Mouse (Mus musculus): ENCODE data around the gene Dhh. TPM values are rescaled to one million over a fixed set of nuclear protein-coding genes. Genes with fewer than 3 reads are reported as not detected.

Dhh gene
- polyA plus RNA-seq, 1 experiment from 2014 or later, result 4.6 TPM

DNA sequence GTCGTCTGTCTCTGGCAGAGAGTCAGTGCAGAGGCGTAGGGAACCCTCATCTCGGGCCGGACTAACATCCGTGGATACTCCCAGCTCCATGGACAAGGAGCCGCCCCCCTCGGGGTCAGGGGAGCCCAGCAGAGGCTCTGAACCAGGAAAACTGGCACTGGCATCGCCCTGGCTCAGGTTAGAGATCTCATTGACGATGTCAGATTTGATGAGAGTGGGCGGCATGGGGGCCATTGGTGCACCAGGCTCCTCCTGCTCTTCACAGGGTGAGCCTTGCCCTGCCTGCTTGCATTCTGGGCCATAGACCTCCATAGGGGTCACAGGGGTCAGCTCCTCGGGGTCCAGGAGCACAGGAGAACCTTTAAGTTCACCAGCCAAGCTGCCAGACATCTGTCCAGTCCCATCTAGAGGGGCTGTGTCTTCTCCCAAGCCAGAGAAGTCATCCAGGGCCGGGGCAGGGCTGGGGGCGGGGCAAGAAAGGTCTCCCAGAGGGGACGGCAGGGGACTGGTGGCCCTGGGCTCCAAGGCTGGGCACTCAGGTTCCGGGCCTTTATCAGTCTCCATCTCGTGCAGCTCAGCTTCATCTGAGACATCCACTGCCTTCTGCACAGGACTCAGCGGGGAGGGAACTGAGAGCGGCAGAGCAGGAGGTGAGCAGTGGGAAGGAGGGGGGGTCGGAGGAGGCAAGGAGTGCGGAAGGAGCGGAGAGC is 36.5 kb downstream of the Dhh start:
- H3K36me3 ChIP-seq, result peaks cover 97% of the 10 kb centered on the region
- 87% methylated on average over 21 of the region's 21 CpGs for WGBS
- no peaks in the 10 kb centered on the region for H3K27me3 ChIP-seq (replicated peaks)
- H3K9ac ChIP-seq, result no peak overlapping the region
- 0 out of 2 replicates have a peak, but pooled peaks cover under 1% of the 10 kb centered on the region for H3K4me1 ChIP-seq (replicated peaks)
- H3K27ac ChIP-seq (ENCODE audit: poor library complexity, severe bottlenecking), result no peak overlapping the region
- H3K4me3 ChIP-seq, result no peak overlapping the region
- no peak for ATAC-seq (ENCODE audit: insufficient number of reproducible peaks, low FRiP score)
- H3K9me3 ChIP-seq (replicated peaks), result no peaks in the 10 kb centered on the region
- no peak overlapping the region for H3K4me2 ChIP-seq

DNA sequence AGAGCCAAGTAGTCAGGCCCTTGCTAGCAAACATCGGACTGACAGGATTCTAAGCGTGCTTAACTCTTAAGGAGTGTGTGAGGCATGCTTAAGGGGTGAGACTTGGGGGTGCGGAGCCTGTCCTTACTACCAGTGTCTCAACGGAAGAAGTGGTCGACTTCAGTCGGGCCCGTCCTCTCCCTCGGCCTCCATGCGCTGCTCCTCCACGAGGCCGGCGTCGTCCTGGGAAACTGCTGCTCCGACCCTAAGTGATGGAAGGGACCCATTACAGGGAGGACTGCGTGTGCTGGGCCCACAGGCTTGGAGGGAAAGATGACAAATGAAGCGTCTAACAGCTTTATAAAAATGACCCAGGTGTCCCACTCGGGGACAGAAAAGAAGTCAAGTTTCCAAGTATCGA is 37.4 kb downstream of the Dhh start:
- Histone ChIP-seq H3K4me2 (no peak overlapping the region), H3K27me3 (replicated peaks) (no peaks in the 10 kb centered on the region), H3K36me3 (peaks cover 99% of the 10 kb centered on the region), H3K9me3 (replicated peaks) (no peaks in the 10 kb centered on the region), H3K27ac (ENCODE audit: poor library complexity, severe bottlenecking) (no peak overlapping the region), H3K4me3 (no peak overlapping the region), H3K4me1 (replicated peaks) (no peaks in the 10 kb centered on the region), H3K9ac (no peak overlapping the region)
- no peak for ATAC-seq (ENCODE audit: insufficient number of reproducible peaks, low FRiP score)
- 94% methylated on average over 18 of the region's 18 CpGs for WGBS

DNA sequence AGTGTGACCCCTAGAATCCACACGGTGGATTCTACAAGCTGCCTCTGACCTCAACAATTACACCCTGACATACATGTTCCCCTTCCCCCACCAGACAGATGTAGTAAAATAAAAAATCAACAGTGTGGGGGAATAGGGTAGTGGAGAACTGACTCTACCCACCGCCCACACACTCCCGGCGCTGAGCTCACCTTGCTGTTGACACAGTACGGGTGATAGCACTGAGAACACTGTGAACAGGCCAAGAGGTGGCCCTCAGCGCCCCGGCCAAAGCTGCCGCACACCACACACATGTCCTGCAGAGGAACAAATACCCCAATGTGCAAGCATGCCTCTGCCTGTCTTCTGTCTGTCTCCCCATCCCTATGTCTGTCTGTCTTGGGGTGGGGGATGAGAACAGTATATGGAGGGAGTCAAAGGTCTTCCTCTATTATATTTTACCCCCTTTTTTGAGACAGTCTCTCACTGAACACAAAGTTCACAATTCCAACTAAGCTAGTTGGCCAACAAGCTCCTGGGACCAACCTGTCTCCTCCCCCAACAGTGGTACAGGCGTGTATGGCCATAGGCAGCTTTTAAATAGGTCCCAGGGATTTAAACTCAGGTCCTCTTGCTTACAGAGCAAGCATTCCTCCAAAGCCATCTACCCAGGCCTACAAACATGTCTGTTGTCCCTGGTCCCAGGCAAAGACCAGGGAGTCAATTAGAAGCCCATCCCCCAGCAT is 38.9 kb downstream of the Dhh start:
- Histone ChIP-seq H3K27ac (ENCODE audit: poor library complexity, severe bottlenecking) (no peak overlapping the region), H3K9ac (no peak overlapping the region), H3K4me1 (replicated peaks) (no peaks in the 10 kb centered on the region), H3K36me3 (peaks cover 99% of the 10 kb centered on the region), H3K4me2 (no peak overlapping the region), H3K4me3 (no peak overlapping the region), H3K27me3 (replicated peaks) (no peaks in the 10 kb centered on the region), H3K9me3 (replicated peaks) (no peaks in the 10 kb centered on the region)
- ATAC-seq (ENCODE audit: insufficient number of reproducible peaks, low FRiP score), result no peak
- WGBS, result 80% methylated on average over 9 of the region's 9 CpGs

GRCm38 (mm10) chr15:98854214-98854613 is 44.1 kb downstream of the Dhh start:
- Histone ChIP-seq H3K9ac (no peak overlapping the region), H3K4me1 (replicated peaks) (no peaks in the 10 kb centered on the region), H3K4me3 (no peak overlapping the region), H3K4me2 (no peak overlapping the region), H3K27ac (ENCODE audit: poor library complexity, severe bottlenecking) (no peak overlapping the region), H3K36me3 (peaks cover 99% of the 10 kb centered on the region), H3K27me3 (replicated peaks) (no peaks in the 10 kb centered on the region), H3K9me3 (replicated peaks) (no peaks in the 10 kb centered on the region)
- no peak for ATAC-seq (ENCODE audit: insufficient number of reproducible peaks, low FRiP score)
- 90% methylated on average over 16 of the region's 16 CpGs for WGBS

DNA sequence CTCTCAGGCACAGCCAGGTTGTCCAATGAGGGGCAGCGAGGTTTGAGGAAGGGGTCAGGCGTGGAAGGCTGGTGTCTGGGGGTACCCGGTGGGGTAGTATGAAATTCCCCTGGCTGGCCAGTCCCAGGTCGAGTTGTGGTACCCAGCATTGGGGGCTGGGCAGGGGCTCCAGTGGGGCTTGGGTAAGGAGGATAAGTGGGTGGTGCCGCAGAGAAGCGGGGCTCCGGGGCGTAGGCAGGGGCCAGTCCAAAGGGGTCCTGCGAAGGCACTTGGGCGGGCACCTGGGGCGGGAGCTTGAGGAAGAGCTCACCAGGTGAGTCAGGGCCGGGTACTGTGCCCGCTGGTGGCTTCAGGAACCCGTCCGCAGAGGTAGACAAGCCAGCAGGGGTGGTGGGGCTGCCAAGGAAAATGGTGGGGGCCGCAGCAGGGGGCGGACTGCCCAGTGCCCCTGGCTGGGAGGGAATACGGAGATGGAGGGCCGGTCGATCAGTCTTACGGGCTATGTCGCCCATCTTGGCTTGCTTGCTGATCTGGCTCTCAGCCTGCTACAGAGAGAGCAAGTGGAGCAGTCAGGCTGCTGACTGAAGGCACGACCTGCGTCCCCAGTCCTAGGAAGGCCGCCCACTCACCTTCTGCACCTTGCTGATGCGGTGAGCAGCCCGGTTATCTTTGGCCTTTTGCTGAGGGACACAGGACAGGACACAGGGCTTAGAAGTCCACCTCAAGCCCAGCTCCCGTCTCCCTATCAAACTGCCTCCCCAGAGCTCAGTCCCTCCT is 45.0 kb downstream of the Dhh start:
- no peak overlapping the region for H3K9ac ChIP-seq
- no peaks in the 10 kb centered on the region for H3K9me3 ChIP-seq (replicated peaks)
- WGBS, result 92% methylated on average over 28 of the region's 28 CpGs
- H3K27ac ChIP-seq (ENCODE audit: poor library complexity, severe bottlenecking), result no peak overlapping the region
- no peak for ATAC-seq (ENCODE audit: insufficient number of reproducible peaks, low FRiP score)
- H3K4me3 ChIP-seq, result no peak overlapping the region
- H3K27me3 ChIP-seq (replicated peaks), result no peaks in the 10 kb centered on the region
- H3K4me2 ChIP-seq, result no peak overlapping the region
- H3K4me1 ChIP-seq (replicated peaks), result no peaks in the 10 kb centered on the region
- H3K36me3 ChIP-seq, result peaks cover 100% of the 10 kb centered on the region

DNA sequence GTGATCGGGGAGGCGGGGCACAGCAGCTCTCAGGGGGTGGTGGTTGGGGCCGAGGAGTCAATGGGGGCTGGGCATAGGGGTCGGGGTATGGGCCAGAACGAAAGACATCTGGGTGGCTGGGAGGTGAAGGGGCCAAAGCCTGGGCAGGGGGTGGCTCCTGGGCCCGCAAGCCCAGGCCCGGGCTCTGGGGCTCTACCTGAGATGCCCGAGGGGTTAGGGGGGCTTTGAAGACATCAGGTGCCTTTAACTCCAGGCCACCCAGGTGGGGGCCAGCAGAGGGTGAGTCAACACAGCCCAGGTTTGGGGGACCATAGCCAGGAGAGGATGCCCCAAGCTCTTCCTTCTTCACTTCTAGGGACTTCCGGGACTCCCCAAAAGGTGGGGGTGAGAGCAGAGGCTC is 45.6 kb downstream of the Dhh start:
- Histone ChIP-seq H3K4me1 (replicated peaks) (no peaks in the 10 kb centered on the region), H3K36me3 (peaks cover 100% of the 10 kb centered on the region), H3K9ac (no peak overlapping the region), H3K27me3 (replicated peaks) (no peaks in the 10 kb centered on the region), H3K27ac (ENCODE audit: poor library complexity, severe bottlenecking) (no peak overlapping the region), H3K9me3 (replicated peaks) (no peaks in the 10 kb centered on the region), H3K4me2 (no peak overlapping the region), H3K4me3 (no peak overlapping the region)
- no peak for ATAC-seq (ENCODE audit: insufficient number of reproducible peaks, low FRiP score)
- 91% methylated on average over 9 of the region's 9 CpGs for WGBS

- Histone ChIP-seq H3K4me3 (no peak overlapping the region), H3K4me2 (no peak overlapping the region), H3K4me1 (replicated peaks) (no peaks in the 10 kb centered on the region), H3K9me3 (replicated peaks) (no peaks in the 10 kb centered on the region), H3K27ac (ENCODE audit: poor library complexity, severe bottlenecking) (no peak overlapping the region), H3K9ac (no peak overlapping the region), H3K27me3 (replicated peaks) (no peaks in the 10 kb centered on the region), H3K36me3 (peaks cover 100% of the 10 kb centered on the region)
- no peak for ATAC-seq (ENCODE audit: insufficient number of reproducible peaks, low FRiP score)
- 96% methylated on average over 9 of the region's 9 CpGs for WGBS
Measured at GRCm38 (mm10) chr15:98852071-98852470, 46.3 kb downstream of the Dhh start.

DNA sequence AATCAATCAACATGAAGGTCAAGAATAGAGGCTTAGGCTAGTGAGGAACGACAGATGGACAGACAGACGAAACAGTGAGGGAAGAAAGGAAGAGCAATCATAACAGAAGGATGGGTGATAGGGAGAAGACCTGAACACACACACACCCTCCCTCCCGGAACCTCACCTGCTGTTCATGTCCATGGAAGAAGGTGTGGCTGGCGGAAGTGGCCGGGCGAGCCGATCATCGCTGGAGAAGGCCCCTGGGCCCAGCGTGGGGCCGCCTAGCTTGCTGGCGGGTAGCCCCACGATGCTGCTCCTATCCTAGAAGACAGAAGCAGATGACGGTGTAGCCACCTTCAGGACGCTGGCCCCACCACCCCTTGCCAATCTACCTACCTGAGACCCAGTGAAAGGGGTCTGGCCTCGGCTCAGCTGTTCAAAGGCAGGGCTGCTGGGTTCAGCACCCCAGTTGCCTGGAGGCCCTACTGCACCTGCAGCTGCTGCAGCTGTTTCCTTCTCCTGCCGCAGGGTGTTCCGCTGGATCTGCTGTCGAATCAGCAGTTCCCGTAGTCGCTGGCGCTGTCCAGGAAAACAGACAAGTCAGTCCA is 47.0 kb downstream of the Dhh start:
- Histone ChIP-seq H3K36me3 (peaks cover 100% of the 10 kb centered on the region), H3K4me1 (replicated peaks) (no peaks in the 10 kb centered on the region), H3K27me3 (replicated peaks) (no peaks in the 10 kb centered on the region), H3K4me3 (no peak overlapping the region), H3K9ac (no peak overlapping the region), H3K27ac (ENCODE audit: poor library complexity, severe bottlenecking) (no peak overlapping the region), H3K4me2 (no peak overlapping the region), H3K9me3 (replicated peaks) (no peaks in the 10 kb centered on the region)
- 91% methylated on average over 21 of the region's 21 CpGs for WGBS
- ATAC-seq (ENCODE audit: insufficient number of reproducible peaks, low FRiP score), result no peak

DNA sequence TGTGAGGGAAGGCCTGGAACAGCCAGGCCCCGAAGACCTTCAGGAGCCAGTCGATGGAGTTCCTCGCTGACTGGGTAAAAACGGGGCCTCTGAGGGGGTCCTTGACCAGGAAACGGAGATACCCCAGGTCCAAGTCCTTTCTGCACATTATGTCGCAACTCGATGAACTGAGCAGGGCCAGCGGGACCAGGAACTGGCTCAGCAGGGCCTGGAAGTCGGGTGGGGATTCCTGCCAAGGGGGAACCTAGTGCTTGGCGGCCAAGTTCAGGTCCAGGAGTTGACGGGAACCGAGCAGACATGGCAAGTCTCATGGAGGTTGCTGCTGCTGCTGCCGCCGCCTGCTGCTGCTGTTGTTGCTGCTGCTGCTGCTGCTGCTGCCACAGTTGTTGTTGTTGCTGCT is 47.7 kb downstream of the Dhh start:
- no peaks in the 10 kb centered on the region for H3K4me1 ChIP-seq (replicated peaks)
- WGBS, result 87% methylated on average over 14 of the region's 14 CpGs
- ATAC-seq (ENCODE audit: insufficient number of reproducible peaks, low FRiP score), result no peak
- H3K27me3 ChIP-seq (replicated peaks), result no peaks in the 10 kb centered on the region
- no peak overlapping the region for H3K4me3 ChIP-seq
- H3K9me3 ChIP-seq (replicated peaks), result no peaks in the 10 kb centered on the region
- H3K9ac ChIP-seq, result no peak overlapping the region
- no peak overlapping the region for H3K27ac ChIP-seq (ENCODE audit: poor library complexity, severe bottlenecking)
- H3K36me3 ChIP-seq, result peaks cover 100% of the 10 kb centered on the region
- no peak overlapping the region for H3K4me2 ChIP-seq

DNA sequence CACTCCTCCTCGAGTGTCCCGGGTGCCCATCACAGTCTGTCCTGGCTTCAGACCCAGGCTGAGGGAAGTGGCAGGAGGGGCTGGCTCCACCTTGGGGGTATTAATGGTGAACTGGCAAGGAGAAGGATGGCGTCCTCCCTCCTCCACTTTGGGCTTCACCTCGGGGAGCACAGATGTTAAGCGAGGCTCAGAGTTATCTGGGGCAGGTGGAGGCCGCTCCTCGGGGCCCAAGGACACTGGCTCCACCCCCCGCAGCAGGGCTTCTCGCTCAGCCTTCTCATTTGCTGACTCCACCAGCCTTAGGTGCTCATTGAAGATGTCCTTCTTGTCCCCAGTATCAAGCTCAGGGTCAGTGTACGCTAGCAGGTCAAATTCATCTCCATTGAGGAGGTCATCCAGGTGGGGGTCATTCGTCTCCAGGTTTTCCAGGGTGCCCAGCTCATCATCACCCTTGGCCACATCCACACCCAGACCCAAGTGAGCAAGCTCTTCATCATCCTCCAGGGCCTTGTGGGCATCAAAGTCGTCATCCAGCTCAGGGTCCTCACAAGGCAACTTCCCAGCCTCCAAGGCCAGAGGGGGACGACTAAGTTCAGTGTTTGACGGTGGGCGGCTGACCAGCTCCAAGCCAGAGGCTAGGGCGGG is 48.3 kb downstream of the Dhh start:
- H3K4me3 ChIP-seq, result no peak overlapping the region
- no peak overlapping the region for H3K27ac ChIP-seq (ENCODE audit: poor library complexity, severe bottlenecking)
- H3K36me3 ChIP-seq, result peaks cover 100% of the 10 kb centered on the region
- no peak; the same call in 1 of the 2 replicates for ATAC-seq (ENCODE audit: insufficient number of reproducible peaks, low FRiP score)
- WGBS, result 89% methylated on average over 16 of the region's 16 CpGs
- H3K9ac ChIP-seq, result no peak overlapping the region
- no peaks in the 10 kb centered on the region for H3K4me1 ChIP-seq (replicated peaks)
- H3K27me3 ChIP-seq (replicated peaks), result no peaks in the 10 kb centered on the region
- H3K4me2 ChIP-seq, result no peak overlapping the region
- H3K9me3 ChIP-seq (replicated peaks), result no peaks in the 10 kb centered on the region
